Mouse (Mus musculus) layer of hippocampus, postnatal 14 days (tissue): ENCODE data around the gene Msmb. TPM values are rescaled to one million over a fixed set of nuclear protein-coding genes. Genes with fewer than 3 reads are reported as not detected.
"Not testable (repeated sequence)": the region's sequence is repeated elsewhere in the genome, so short reads cannot be mapped to it uniquely, and the experiment has no call there.

Experiments used
- DNase-seq, 2 experiments: peaks; one replicate each; pipeline ENCODE4 v3.0.0; 2021 to 2022; ENCODE audit warnings: low spot score in 2 of 2, mixed read lengths in 1 of 2
- long read RNA-seq, 2 experiments: library from polyadenylated mRNA; stranded (forward); transcript quantifications; one replicate each; pipeline ENCODE4 v2.0.0; 2021
- total RNA-seq, 2 experiments: library from RNA; stranded (reverse); gene quantifications; 2 replicates each; pipeline ENCODE4 v1.2.3; 2021

The Msmb gene
- not detected for total RNA-seq
- long read RNA-seq, experiment 1 = 0 reads
- long read RNA-seq, experiment 2 = 0 reads

- no peak for DNase-seq
Measured at GRCm38 (mm10) chr14:32141723-32142122, at the start of gene Msmb. Msmb (plus strand) TSS chr14:32142023.

- no peak for DNase-seq
Measured at GRCm38 (mm10) chr14:32093018-32093417, 48.8 kb upstream of the Msmb start.

GRCm38 (mm10) chr14:32093500-32094117 is 48.2 kb upstream of the Msmb start:
- no peak for DNase-seq

GRCm38 (mm10) chr14:32095646-32096045 is 46.2 kb upstream of the Msmb start:
- no peak for DNase-seq

- no peak for DNase-seq
Measured at GRCm38 (mm10) chr14:32096740-32097139, 45.1 kb upstream of the Msmb start.

- no peak for DNase-seq
Measured at GRCm38 (mm10) chr14:32097691-32098090, 44.1 kb upstream of the Msmb start.

GRCm38 (mm10) chr14:32098951-32099350 is 42.9 kb upstream of the Msmb start:
- no peak for DNase-seq

GRCm38 (mm10) chr14:32103556-32103955 is 38.3 kb upstream of the Msmb start:
- DNase-seq = peak in 1 of 2 experiments; percentile 31

- no peak for DNase-seq
Measured at GRCm38 (mm10) chr14:32105663-32106062, 36.2 kb upstream of the Msmb start.

- no peak for DNase-seq
Measured at GRCm38 (mm10) chr14:32106911-32107310, 34.9 kb upstream of the Msmb start.

GRCm38 (mm10) chr14:32112124-32112523 is 29.7 kb upstream of the Msmb start:
- DNase-seq = not testable (repeated sequence)

- DNase-seq = no peak
Measured at GRCm38 (mm10) chr14:32120940-32121919, 20.6 kb upstream of the Msmb start.

GRCm38 (mm10) chr14:32121920-32122315 is 19.9 kb upstream of the Msmb start:
- DNase-seq = no peak

- DNase-seq = no peak
Measured at GRCm38 (mm10) chr14:32124261-32124660, 17.6 kb upstream of the Msmb start.

GRCm38 (mm10) chr14:32125256-32125655 is 16.6 kb upstream of the Msmb start:
- DNase-seq = not testable (repeated sequence)

- DNase-seq = no peak
Measured at GRCm38 (mm10) chr14:32128409-32128808, 13.4 kb upstream of the Msmb start.

- DNase-seq = no peak
Measured at GRCm38 (mm10) chr14:32131836-32132235, 10.0 kb upstream of the Msmb start.

- DNase-seq = no peak
Measured at GRCm38 (mm10) chr14:32134293-32134692, 7.5 kb upstream of the Msmb start.

- not testable (repeated sequence) for DNase-seq
Measured at GRCm38 (mm10) chr14:32136467-32136866, 5.4 kb upstream of the Msmb start.

GRCm38 (mm10) chr14:32140359-32140965 is 1.4 kb upstream of the Msmb start:
- no peak for DNase-seq

- no peak for DNase-seq
Measured at GRCm38 (mm10) chr14:32144734-32145133, 2.9 kb downstream of the Msmb start.

- DNase-seq = no peak
Measured at GRCm38 (mm10) chr14:32145401-32145800, 3.6 kb downstream of the Msmb start.
